Mouse (Mus musculus) liver, embryonic 15.5 days (tissue): ENCODE results near the gene Snapc4. TPM values are rescaled to one million over a fixed set of nuclear protein-coding genes. Genes with fewer than 3 reads are reported as not detected.

ENCODE experiments used
- ATAC-seq: fragments of 200-750 bp; cut with Nextera tagmentation; 2 replicates; pipeline ENCODE4 v1.8.0; 2017; ENCODE audit warnings: moderate number of reproducible peaks, mild to moderate bottlenecking, moderate library complexity; ENCODE audit not compliant: insufficient read depth
- H3K27ac ChIP-seq: fragments of 300-500 bp; sonication (generic); replicated peaks from 2 replicates; pipeline ENCODE4 v1.5.1; 2015; ENCODE audit warnings: mild to moderate bottlenecking, inconsistent platforms
- H3K27me3 ChIP-seq: fragments of 300-500 bp; sonication (generic); 2 replicates; pipeline ENCODE4 v1.6.1; 2015; ENCODE audit warnings: mild to moderate bottlenecking, inconsistent platforms
- H3K36me3 ChIP-seq: fragments of 300-500 bp; sonication (generic); replicated peaks from 2 replicates; pipeline ENCODE4 v1.6.1; 2015; ENCODE audit warnings: moderate library complexity, mild to moderate bottlenecking, inconsistent platforms
- H3K4me1 ChIP-seq: fragments of 300-500 bp; sonication (generic); replicated peaks from 2 replicates; pipeline ENCODE4 v1.6.1; 2015; ENCODE audit warnings: inconsistent platforms
- H3K4me2 ChIP-seq: fragments of 300-500 bp; sonication (generic); 2 replicates; pipeline ENCODE4 v1.6.1; 2015; ENCODE audit warnings: moderate library complexity, mild to moderate bottlenecking, inconsistent platforms
- H3K4me3 ChIP-seq: fragments of 300-500 bp; sonication (generic); replicated peaks from 2 replicates; pipeline ENCODE4 v1.5.1; 2015; ENCODE audit warnings: mild to moderate bottlenecking, inconsistent platforms
- H3K9ac ChIP-seq: fragments of 300-500 bp; sonication (generic); 2 replicates; pipeline ENCODE4 v1.6.1; 2015; ENCODE audit warnings: moderate library complexity, mild to moderate bottlenecking, inconsistent platforms
- H3K9me3 ChIP-seq: fragments of 300-500 bp; sonication (generic); replicated peaks from 2 replicates; pipeline ENCODE4 v1.6.1; 2016; ENCODE audit warnings: inconsistent platforms
- WGBS: fragments of 180-500 bp; shearing (Covaris S2); methylation state at CpG from one replicate; pipeline ENCODE4 v1.1.7; 2015; ENCODE audit warnings: mixed read lengths; ENCODE audit not compliant: insufficient replicate concordance; 5-methylcytosine and 5-hydroxymethylcytosine counted together
- polyA plus RNA-seq: library from polyadenylated mRNA; unstranded; fragments of >200 nt; fragmentation: Nextera tagmentation; extraction: Ambion mirVana; gene quantifications from 2 replicates; pipeline ENCODE4 v1.2.1, GENCODE M21; 2015

Snapc4 gene
- polyA plus RNA-seq, 1 experiment from 2014 or later = 8.4 TPM

DNA sequence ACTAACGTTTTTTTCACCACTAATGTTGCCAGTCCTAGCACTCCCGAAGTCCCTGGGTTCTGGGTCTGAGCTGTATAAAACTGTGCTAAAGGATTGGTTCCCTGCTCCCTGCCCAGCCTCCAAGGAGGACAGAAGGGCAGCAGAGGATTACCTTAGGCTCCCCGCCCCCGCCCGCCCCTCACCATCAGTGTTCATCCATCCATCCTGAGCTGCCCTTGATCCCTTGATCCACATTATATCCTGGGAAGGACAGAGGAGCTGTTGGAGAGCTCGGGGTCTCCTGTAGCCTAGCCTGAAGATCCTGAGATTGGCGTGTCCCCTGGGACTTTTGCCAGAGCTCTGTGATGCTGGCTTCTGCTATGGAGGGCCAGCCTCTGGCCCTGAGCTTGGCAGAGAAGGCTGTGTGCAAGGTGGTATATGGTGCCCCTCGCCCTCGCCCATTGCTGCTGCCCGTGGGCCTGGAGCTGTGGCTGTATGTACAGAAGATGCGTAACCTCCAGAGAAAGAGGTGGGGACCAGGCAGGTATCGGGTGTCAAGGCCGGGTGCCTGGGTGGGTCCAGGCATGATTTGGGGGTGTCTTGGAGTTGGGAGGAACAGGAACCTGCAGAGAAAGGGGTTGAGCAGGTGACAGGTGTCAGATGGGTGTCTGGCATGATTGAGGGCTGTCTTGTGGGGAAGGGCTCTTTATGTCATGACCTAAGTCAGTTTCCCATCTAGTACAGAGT lies 60.8 kb downstream of the Snapc4 start:
- H3K27me3 ChIP-seq = peaks cover 19% of the 10 kb centered on the region
- WGBS = 59% methylated on average over 13 of the region's 13 CpGs
- no peak overlapping the region for H3K4me2 ChIP-seq
- no peak overlapping the region for H3K4me3 ChIP-seq
- peaks cover 8% of the 10 kb centered on the region for H3K4me1 ChIP-seq
- ATAC-seq = no peak
- H3K36me3 ChIP-seq = no peaks in the 10 kb centered on the region
- no peak overlapping the region for H3K9ac ChIP-seq
- H3K9me3 ChIP-seq = no peaks in the 10 kb centered on the region
- no peak overlapping the region for H3K27ac ChIP-seq

DNA sequence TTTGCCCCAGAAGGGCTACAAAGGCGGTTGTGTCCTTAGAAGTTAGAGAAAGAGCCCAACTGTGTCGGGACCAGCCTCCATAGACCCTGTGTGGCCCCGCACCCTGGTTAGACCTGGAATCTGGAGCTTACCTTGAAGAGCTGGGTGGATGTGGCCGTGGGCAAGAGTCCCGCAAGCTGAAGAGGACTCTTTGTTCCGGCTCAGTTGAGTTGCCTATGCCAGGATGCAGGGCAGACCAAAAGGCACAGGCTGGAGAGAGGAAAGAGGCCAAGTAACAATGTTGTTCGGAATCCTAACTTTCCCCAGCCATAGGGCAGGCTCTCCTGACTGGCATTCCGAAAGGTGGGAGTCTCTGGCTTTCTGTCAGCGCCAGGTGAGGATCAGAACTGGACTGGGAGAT lies 61.3 kb downstream of the Snapc4 start:
- H3K9me3 ChIP-seq = no peaks in the 10 kb centered on the region
- no peak overlapping the region for H3K4me3 ChIP-seq
- ATAC-seq = no peak
- 67% methylated on average over 9 of the region's 9 CpGs for WGBS
- no peak overlapping the region for H3K4me2 ChIP-seq
- H3K27me3 ChIP-seq = peaks cover 19% of the 10 kb centered on the region
- no peak overlapping the region for H3K9ac ChIP-seq
- H3K36me3 ChIP-seq = no peaks in the 10 kb centered on the region
- H3K27ac ChIP-seq = no peak overlapping the region
- H3K4me1 ChIP-seq = peaks cover 8% of the 10 kb centered on the region

GRCm38 (mm10) chr2:26317991-26318672 lies 62.3 kb downstream of the Snapc4 start:
- no peak for ATAC-seq
- H3K27ac ChIP-seq = no peak overlapping the region
- H3K9ac ChIP-seq = no peak overlapping the region
- WGBS = 56% methylated on average over 3 of the region's 3 CpGs
- no peaks in the 10 kb centered on the region for H3K36me3 ChIP-seq
- peaks cover 19% of the 10 kb centered on the region for H3K27me3 ChIP-seq
- H3K9me3 ChIP-seq = no peaks in the 10 kb centered on the region
- H3K4me3 ChIP-seq = no peak overlapping the region
- H3K4me1 ChIP-seq = peaks cover 8% of the 10 kb centered on the region
- no peak overlapping the region for H3K4me2 ChIP-seq

- H3K9ac ChIP-seq = no peak overlapping the region
These were observed 63.1 kb downstream of the Snapc4 start for GRCm38 (mm10) chr2:26317371-26317770.

GRCm38 (mm10) chr2:26316576-26317246 lies 63.7 kb downstream of the Snapc4 start:
- H3K36me3 ChIP-seq = no peaks in the 10 kb centered on the region
- H3K9ac ChIP-seq = no peak overlapping the region
- peaks cover 8% of the 10 kb centered on the region for H3K4me1 ChIP-seq
- H3K9me3 ChIP-seq = no peaks in the 10 kb centered on the region
- peak overlapping the region; percentile 82; the same call in 1 of the 2 replicates for H3K4me2 ChIP-seq
- peak overlapping the region; percentile 62 for H3K4me3 ChIP-seq
- H3K27me3 ChIP-seq = peaks cover 19% of the 10 kb centered on the region
- no peak overlapping the region for H3K27ac ChIP-seq
- ATAC-seq = no peak
- 71% methylated on average over 9 of the region's 9 CpGs for WGBS

More at GRCm38 (mm10) chr2:26317371-26317770, 63.1 kb downstream of the Snapc4 start:
- Histone ChIP-seq H3K36me3 (no peaks in the 10 kb centered on the region), H3K4me1 (peaks cover 8% of the 10 kb centered on the region), H3K27ac (no peak overlapping the region), H3K4me3 (no peak overlapping the region), H3K9me3 (no peaks in the 10 kb centered on the region), H3K27me3 (peaks cover 19% of the 10 kb centered on the region), H3K4me2 (no peak overlapping the region)
- WGBS = 61% methylated on average over 3 of the region's 3 CpGs
- no peak for ATAC-seq

DNA sequence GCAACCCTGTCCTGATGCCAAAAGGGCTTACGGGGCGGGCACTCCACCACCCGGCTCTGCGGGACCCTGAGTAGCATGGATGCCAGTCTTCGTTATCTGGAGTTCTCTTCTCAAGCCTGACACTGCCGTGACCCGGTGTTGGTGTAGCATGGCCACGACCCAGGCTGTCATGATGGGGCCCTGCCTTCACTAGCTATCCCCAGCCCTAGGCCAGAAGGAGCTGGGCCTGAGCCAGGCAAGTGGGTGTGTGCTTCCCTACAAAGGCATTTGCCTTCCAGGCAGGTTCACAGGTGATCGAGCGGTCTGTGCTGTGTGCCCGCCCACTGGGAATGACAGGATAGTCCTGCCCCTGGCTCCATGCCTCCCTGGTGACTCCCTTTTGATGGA lies 64.5 kb downstream of the Snapc4 start:
- Histone ChIP-seq H3K27me3 (peaks cover 19% of the 10 kb centered on the region), H3K9me3 (no peaks in the 10 kb centered on the region), H3K36me3 (no peaks in the 10 kb centered on the region), H3K4me1 (peaks cover 8% of the 10 kb centered on the region), H3K9ac (peak overlapping the region; percentile 45; the same call in 1 of the 2 replicates), H3K27ac (no peak overlapping the region), H3K4me2 (peak overlapping the region; percentile 82), H3K4me3 (peak overlapping the region; percentile 62)
- 5% methylated on average over 11 of the region's 11 CpGs for WGBS
- ATAC-seq = peak; percentile 24; the same call in 1 of the 2 replicates

- 1% methylated on average over 63 of the region's 66 CpGs for WGBS
- Histone ChIP-seq H3K27ac (no peak within 1 kb of the TSS), H3K36me3 (no peaks in the 10 kb centered on the region), H3K9ac (peak within 1 kb of the TSS; percentile 45; the same call in 1 of the 2 replicates), H3K9me3 (no peaks in the 10 kb centered on the region), H3K4me2 (peak within 1 kb of the TSS; percentile 82), H3K4me1 (peaks cover 8% of the 10 kb centered on the region), H3K27me3 (peaks cover 19% of the 10 kb centered on the region), H3K4me3 (peak within 1 kb of the TSS; percentile 62)
- peak; percentile 51 for ATAC-seq
These were observed 65.2 kb downstream of the Snapc4 start, which contains the start of gene Gpsm1 for GRCm38 (mm10) chr2:26315072-26315924. Gene Gpsm1 (plus strand): TSS chr2:26315515.

GRCm38 (mm10) chr2:26314281-26315071 lies 66.0 kb downstream of the Snapc4 start:
- ATAC-seq = no peak
- no peak overlapping the region for H3K9ac ChIP-seq
- 50% methylated on average over 13 of the region's 13 CpGs for WGBS
- 0 out of 2 replicates have a peak overlapping the region, but pooled peaks have one; percentile 82 for H3K4me2 ChIP-seq
- peaks cover 8% of the 10 kb centered on the region for H3K4me1 ChIP-seq
- peaks cover 19% of the 10 kb centered on the region for H3K27me3 ChIP-seq
- no peak overlapping the region for H3K4me3 ChIP-seq
- no peaks in the 10 kb centered on the region for H3K36me3 ChIP-seq
- H3K27ac ChIP-seq = no peak overlapping the region
- no peaks in the 10 kb centered on the region for H3K9me3 ChIP-seq

GRCm38 (mm10) chr2:26313394-26313793 lies 67.1 kb downstream of the Snapc4 start:
- no peak overlapping the region for H3K9ac ChIP-seq
- H3K9me3 ChIP-seq = no peaks in the 10 kb centered on the region
- H3K27me3 ChIP-seq = peaks cover 23% of the 10 kb centered on the region
- H3K4me3 ChIP-seq = no peak overlapping the region
- no peak overlapping the region for H3K4me2 ChIP-seq
- WGBS = 48% methylated on average over 1 of the region's 1 CpGs
- peaks cover 8% of the 10 kb centered on the region for H3K4me1 ChIP-seq
- ATAC-seq = no peak
- H3K27ac ChIP-seq = no peak overlapping the region
- no peaks in the 10 kb centered on the region for H3K36me3 ChIP-seq

GRCm38 (mm10) chr2:26312812-26313211 lies 67.6 kb downstream of the Snapc4 start:
- no peak for ATAC-seq

More at GRCm38 (mm10) chr2:26312812-26313211, 67.6 kb downstream of the Snapc4 start:
- Histone ChIP-seq H3K9me3 (no peaks in the 10 kb centered on the region), H3K4me1 (peaks cover 8% of the 10 kb centered on the region), H3K36me3 (no peaks in the 10 kb centered on the region), H3K4me3 (no peak overlapping the region), H3K4me2 (no peak overlapping the region), H3K9ac (no peak overlapping the region), H3K27me3 (peaks cover 23% of the 10 kb centered on the region), H3K27ac (no peak overlapping the region)
- WGBS = 42% methylated on average over 2 of the region's 2 CpGs
